Mouse (Mus musculus) erythroblast, embryonic 14.5 days (primary cell): ENCODE measurements around the gene B9d2.

Source experiments
- GATA1 ChIP-seq: IDR thresholded peaks from 2 replicates; pipeline ENCODE4 v1.6.1; 2012; ENCODE audit warnings: low read length, inconsistent platforms, mixed read lengths
- TAL1 ChIP-seq: IDR thresholded peaks from 3 replicates; pipeline ENCODE4 v1.6.1; 2012; ENCODE audit warnings: low read length, inconsistent platforms, mixed read lengths

- TF ChIP-seq GATA1 (no peak), TAL1 (no peak)
Observed at GRCm38 (mm10) chr7:25704716-25705364, 24.3 kb downstream of the B9d2 start.
